Mouse (Mus musculus): ENCODE measurements around the gene Trim58. TPM values are rescaled to one million over a fixed set of nuclear protein-coding genes. Genes with fewer than 3 reads are reported as not detected.

Trim58 gene
- polyA plus RNA-seq, 1 experiment from 2014 or later = 0.09 TPM

DNA sequence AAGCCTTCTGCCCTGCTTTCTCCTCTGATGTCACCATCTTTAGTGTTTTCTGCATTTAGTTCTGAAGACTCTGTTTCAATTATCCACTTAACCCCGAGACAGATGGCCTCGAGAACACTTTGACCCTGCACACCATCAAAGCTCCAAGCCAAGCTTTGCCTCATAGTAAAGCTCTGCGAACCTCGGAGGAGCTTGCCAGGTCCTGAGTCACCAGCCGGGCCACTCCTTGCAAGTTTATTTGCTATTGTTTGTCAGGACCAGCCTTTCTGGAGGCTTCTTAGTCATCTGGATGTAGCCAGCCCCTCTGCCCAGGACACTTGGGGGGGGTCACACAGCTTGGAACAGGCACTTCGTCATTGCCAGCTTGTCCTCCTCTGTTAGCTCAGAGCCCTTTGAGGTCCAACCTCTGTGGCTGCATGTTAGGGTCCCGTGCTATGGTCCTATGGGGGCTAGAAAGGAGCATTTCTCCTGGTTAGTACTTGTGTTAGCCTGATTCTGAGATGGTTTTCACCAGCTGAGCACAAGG is 2.0 kb upstream of the Trim58 start:
- no peak overlapping the region for H3K27ac ChIP-seq (ENCODE audit: low read length)
- no peak for ATAC-seq
- 0 out of 2 replicates have a peak, but pooled peaks cover 2% of the 10 kb centered on the region for H3K27me3 ChIP-seq (replicated peaks; ENCODE audit: control insufficient read depth, insufficient read depth, low read length)
- WGBS = 69% methylated on average over 7 of the region's 7 CpGs
- peaks cover 10% of the 10 kb centered on the region for H3K4me1 ChIP-seq (replicated peaks; ENCODE audit: control insufficient read depth, insufficient read depth, low read length)
- H3K36me3 ChIP-seq (ENCODE audit: control insufficient read depth, insufficient read depth) = no peaks in the 10 kb centered on the region
- H3K9ac ChIP-seq (replicated peaks; ENCODE audit: low read depth, low read length) = no peak overlapping the region
- no peak overlapping the region for H3K4me3 ChIP-seq (replicated peaks; ENCODE audit: low read length)
- H3K9me3 ChIP-seq (ENCODE audit: control insufficient read depth, low read length) = no peaks in the 10 kb centered on the region
- no peak overlapping the region for H3K4me2 ChIP-seq (ENCODE audit: low read length)

DNA sequence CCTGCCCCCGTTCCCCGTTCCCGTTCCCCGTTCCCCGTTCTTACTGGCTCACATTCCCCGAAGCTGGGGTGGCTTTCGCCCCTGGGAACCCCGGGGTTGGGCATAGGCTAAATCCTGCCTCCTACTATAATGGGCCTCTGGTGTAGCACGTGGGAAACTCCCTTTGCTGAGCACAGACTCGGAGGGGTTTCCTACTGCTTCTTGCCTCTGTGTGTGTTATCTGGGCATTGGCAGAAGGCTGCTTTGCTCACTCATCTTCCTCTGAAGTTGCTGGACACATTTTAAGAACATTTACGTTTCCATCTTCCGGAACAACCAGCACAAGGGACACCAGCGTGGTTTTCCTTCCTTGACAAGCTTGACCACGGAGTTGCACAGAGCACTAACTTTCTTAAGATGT is 792 bp downstream of the Trim58 start:
- Histone ChIP-seq H3K9me3 (ENCODE audit: control insufficient read depth, low read length) (no peaks in the 10 kb centered on the region), H3K4me2 (ENCODE audit: low read length) (peak overlapping the region; percentile 84), H3K27ac (ENCODE audit: low read length) (no peak overlapping the region), H3K9ac (replicated peaks; ENCODE audit: low read depth, low read length) (peak overlapping the region; percentile 43; the same call in 1 of the 2 replicates), H3K27me3 (replicated peaks; ENCODE audit: control insufficient read depth, insufficient read depth, low read length) (0 out of 2 replicates have a peak, but pooled peaks cover 2% of the 10 kb centered on the region), H3K36me3 (ENCODE audit: control insufficient read depth, insufficient read depth) (no peaks in the 10 kb centered on the region), H3K4me1 (replicated peaks; ENCODE audit: control insufficient read depth, insufficient read depth, low read length) (peaks cover 10% of the 10 kb centered on the region), H3K4me3 (replicated peaks; ENCODE audit: low read length) (peak overlapping the region; percentile 41; the same call in 1 of the 2 replicates)
- no peak for ATAC-seq
- 25% methylated on average over 14 of the region's 14 CpGs for WGBS

DNA sequence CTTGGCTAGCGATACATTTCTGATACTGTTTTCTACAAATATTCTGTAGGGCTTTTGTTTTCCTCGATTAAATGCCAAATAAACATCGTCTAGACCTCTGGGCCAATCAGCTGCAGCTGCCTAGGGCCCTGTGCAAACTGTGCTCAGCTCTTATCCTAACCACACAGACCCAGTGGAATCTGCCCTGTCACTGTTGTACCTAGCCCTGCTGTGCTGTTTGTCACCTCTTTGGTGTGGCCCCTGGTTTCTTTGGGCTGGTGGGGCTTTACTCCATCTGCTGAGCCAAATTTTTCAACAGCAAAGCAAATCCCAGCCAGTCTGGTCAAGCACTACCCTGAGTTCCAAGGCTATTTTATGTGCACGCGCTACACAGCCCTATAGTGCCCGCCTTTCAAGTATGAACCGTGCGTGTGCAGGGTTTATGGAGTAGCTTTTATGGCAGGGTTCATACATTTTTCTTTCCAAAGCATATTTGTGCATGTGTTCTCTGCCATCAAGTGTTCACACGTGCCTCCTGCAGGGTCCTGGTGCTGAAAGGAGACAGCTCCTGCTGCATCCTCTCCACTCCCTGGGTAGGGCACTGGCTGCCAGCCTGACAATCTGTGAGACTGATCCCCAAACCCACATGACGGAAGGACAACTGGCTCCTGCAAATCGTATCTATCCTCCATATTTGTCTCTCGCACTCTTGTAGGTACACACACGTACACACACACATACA is 1.5 kb downstream of the Trim58 start:
- Histone ChIP-seq H3K27ac (ENCODE audit: low read length) (no peak overlapping the region), H3K36me3 (ENCODE audit: control insufficient read depth, insufficient read depth) (no peaks in the 10 kb centered on the region), H3K27me3 (replicated peaks; ENCODE audit: control insufficient read depth, insufficient read depth, low read length) (0 out of 2 replicates have a peak, but pooled peaks cover 2% of the 10 kb centered on the region), H3K4me3 (replicated peaks; ENCODE audit: low read length) (no peak overlapping the region), H3K4me2 (ENCODE audit: low read length) (no peak overlapping the region), H3K9me3 (ENCODE audit: control insufficient read depth, low read length) (no peaks in the 10 kb centered on the region), H3K9ac (replicated peaks; ENCODE audit: low read depth, low read length) (no peak overlapping the region), H3K4me1 (replicated peaks; ENCODE audit: control insufficient read depth, insufficient read depth, low read length) (peaks cover 10% of the 10 kb centered on the region)
- ATAC-seq = no peak
- 76% methylated on average over 13 of the region's 13 CpGs for WGBS

DNA sequence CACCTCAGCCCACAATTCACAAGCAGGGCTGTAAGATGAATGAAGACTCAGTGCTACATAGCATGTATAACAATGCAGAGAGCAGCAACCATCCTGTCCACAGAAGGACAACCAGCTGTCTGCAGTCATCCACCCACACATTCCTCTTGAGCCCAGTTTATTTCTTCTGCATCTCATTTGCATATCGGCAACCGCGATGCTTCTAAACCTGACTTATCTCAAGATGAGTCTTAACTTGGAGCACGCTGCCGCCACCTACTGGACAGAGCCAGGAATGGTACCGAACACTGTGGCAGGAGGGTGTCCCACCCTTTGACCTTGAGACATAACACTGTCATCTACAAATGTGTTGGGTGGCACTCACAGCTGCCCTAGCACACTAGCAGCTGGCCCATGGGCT is 3.1 kb downstream of the Trim58 start:
- Histone ChIP-seq H3K27me3 (replicated peaks; ENCODE audit: control insufficient read depth, insufficient read depth, low read length) (0 out of 2 replicates have a peak, but pooled peaks cover 2% of the 10 kb centered on the region), H3K27ac (ENCODE audit: low read length) (no peak overlapping the region), H3K9me3 (ENCODE audit: control insufficient read depth, low read length) (no peaks in the 10 kb centered on the region), H3K4me1 (replicated peaks; ENCODE audit: control insufficient read depth, insufficient read depth, low read length) (peaks cover 10% of the 10 kb centered on the region), H3K9ac (replicated peaks; ENCODE audit: low read depth, low read length) (no peak overlapping the region), H3K36me3 (ENCODE audit: control insufficient read depth, insufficient read depth) (no peaks in the 10 kb centered on the region), H3K4me2 (ENCODE audit: low read length) (no peak overlapping the region), H3K4me3 (replicated peaks; ENCODE audit: low read length) (no peak overlapping the region)
- no peak for ATAC-seq
- 33% methylated on average over 6 of the region's 6 CpGs for WGBS

DNA sequence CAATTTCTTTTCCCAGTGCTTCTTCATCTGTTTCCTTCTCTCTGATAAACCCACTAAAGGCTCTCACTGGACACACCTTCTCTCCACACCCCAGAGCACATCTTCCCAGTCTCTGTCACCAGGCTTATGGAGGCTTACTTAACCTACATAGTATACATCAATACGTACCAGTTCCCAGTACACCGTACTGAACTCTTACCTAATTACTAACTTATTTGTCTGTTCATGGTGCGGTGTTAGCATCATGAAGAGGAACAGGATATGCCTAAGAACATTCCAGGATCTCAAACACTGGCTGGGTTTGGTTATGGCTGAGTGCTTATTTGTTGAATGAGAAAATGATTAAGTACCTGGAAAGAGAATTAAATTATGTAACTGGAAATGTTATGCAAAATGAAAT is 14.9 kb downstream of the Trim58 start:
- no peak overlapping the region for H3K4me2 ChIP-seq (ENCODE audit: low read length)
- WGBS = 94% methylated on average over 3 of the region's 3 CpGs
- H3K4me3 ChIP-seq (replicated peaks; ENCODE audit: low read length) = no peak overlapping the region
- H3K9ac ChIP-seq (replicated peaks; ENCODE audit: low read depth, low read length) = no peak overlapping the region
- H3K4me1 ChIP-seq (replicated peaks; ENCODE audit: control insufficient read depth, insufficient read depth, low read length) = no peaks in the 10 kb centered on the region
- H3K27ac ChIP-seq (ENCODE audit: low read length) = no peak overlapping the region
- no peaks in the 10 kb centered on the region for H3K27me3 ChIP-seq (replicated peaks; ENCODE audit: control insufficient read depth, insufficient read depth, low read length)
- H3K9me3 ChIP-seq (ENCODE audit: control insufficient read depth, low read length) = no peaks in the 10 kb centered on the region
- no peaks in the 10 kb centered on the region for H3K36me3 ChIP-seq (ENCODE audit: control insufficient read depth, insufficient read depth)
- no peak for ATAC-seq

GRCm38 (mm10) chr11:58658596-58658995 is 18.3 kb downstream of the Trim58 start, which contains the start of gene Olfr322:
Olfr322 (plus strand) TSS chr11:58658782.
- Histone ChIP-seq H3K27ac (ENCODE audit: low read length) (no peak within 1 kb of the TSS), H3K27me3 (replicated peaks; ENCODE audit: control insufficient read depth, insufficient read depth, low read length) (no peaks in the 10 kb centered on the region), H3K9me3 (ENCODE audit: control insufficient read depth, low read length) (no peaks in the 10 kb centered on the region), H3K4me3 (replicated peaks; ENCODE audit: low read length) (no peak within 1 kb of the TSS), H3K4me2 (ENCODE audit: low read length) (no peak within 1 kb of the TSS), H3K9ac (replicated peaks; ENCODE audit: low read depth, low read length) (no peak within 1 kb of the TSS), H3K4me1 (replicated peaks; ENCODE audit: control insufficient read depth, insufficient read depth, low read length) (no peaks in the 10 kb centered on the region), H3K36me3 (ENCODE audit: control insufficient read depth, insufficient read depth) (no peaks in the 10 kb centered on the region)
- ATAC-seq = no peak
- WGBS = 94% methylated on average over 4 of the region's 4 CpGs

DNA sequence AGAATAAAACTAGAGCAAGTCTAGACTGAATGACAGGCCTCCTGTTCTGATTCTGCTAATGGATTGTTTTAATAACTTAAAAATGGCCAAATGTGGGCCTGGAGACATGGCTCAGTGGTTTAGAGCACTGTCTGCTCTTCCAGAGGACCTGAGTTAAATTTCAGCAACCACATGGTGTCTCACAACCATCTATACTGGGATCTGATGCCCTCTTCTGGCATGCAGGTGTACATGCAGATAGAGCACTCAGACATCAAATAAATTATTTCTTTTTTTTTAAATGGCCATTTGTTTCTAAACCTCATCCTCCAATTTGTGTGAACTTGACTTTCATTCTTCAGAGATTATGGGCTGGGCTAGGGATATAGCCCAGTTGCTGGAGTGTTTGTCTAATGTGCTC is 29.0 kb downstream of the Trim58 start:
- Histone ChIP-seq H3K27ac (ENCODE audit: low read length) (no peak overlapping the region), H3K9me3 (ENCODE audit: control insufficient read depth, low read length) (no peaks in the 10 kb centered on the region), H3K9ac (replicated peaks; ENCODE audit: low read depth, low read length) (no peak overlapping the region), H3K4me3 (replicated peaks; ENCODE audit: low read length) (no peak overlapping the region), H3K4me2 (ENCODE audit: low read length) (no peak overlapping the region), H3K27me3 (replicated peaks; ENCODE audit: control insufficient read depth, insufficient read depth, low read length) (no peaks in the 10 kb centered on the region), H3K36me3 (ENCODE audit: control insufficient read depth, insufficient read depth) (no peaks in the 10 kb centered on the region), H3K4me1 (replicated peaks; ENCODE audit: control insufficient read depth, insufficient read depth, low read length) (no peaks in the 10 kb centered on the region)
- ATAC-seq = no peak

DNA sequence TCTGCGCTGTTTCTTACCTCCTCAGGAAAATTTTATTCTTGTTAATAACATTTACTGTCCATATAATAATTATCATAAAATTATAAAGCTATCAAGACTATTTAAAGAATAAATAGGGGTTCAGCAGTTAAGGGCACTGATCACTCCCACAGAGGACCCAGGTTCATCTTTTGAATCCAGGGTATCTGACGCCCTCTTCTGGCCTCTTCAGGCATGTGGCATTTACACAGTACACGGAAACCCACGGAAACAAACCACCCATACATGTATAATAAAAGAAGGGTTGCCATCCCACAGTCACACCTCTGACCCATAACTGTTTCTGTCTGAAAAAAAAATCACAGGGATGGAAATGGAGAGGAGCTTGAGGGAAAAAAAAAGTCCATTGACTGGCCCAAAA is 31.6 kb downstream of the Trim58 start:
- H3K27me3 ChIP-seq (replicated peaks; ENCODE audit: control insufficient read depth, insufficient read depth, low read length) = no peaks in the 10 kb centered on the region
- H3K36me3 ChIP-seq (ENCODE audit: control insufficient read depth, insufficient read depth) = no peaks in the 10 kb centered on the region
- ATAC-seq = no peak
- 58% methylated on average over 4 of the region's 4 CpGs for WGBS
- H3K4me3 ChIP-seq (replicated peaks; ENCODE audit: low read length) = no peak overlapping the region
- H3K4me1 ChIP-seq (replicated peaks; ENCODE audit: control insufficient read depth, insufficient read depth, low read length) = no peaks in the 10 kb centered on the region
- H3K4me2 ChIP-seq (ENCODE audit: low read length) = no peak overlapping the region
- no peak overlapping the region for H3K9ac ChIP-seq (replicated peaks; ENCODE audit: low read depth, low read length)
- no peak overlapping the region for H3K27ac ChIP-seq (ENCODE audit: low read length)
- no peaks in the 10 kb centered on the region for H3K9me3 ChIP-seq (ENCODE audit: control insufficient read depth, low read length)

GRCm38 (mm10) chr11:58680799-58681198 is 40.5 kb downstream of the Trim58 start, which contains the start of gene Olfr320:
Olfr320 (plus strand) TSS chr11:58681099.
- H3K4me1 ChIP-seq (replicated peaks; ENCODE audit: control insufficient read depth, insufficient read depth, low read length) = no peaks in the 10 kb centered on the region
- 90% methylated on average over 1 of the region's 1 CpGs for WGBS
- no peak for ATAC-seq

More at GRCm38 (mm10) chr11:58680799-58681198, 40.5 kb downstream of the Trim58 start, which contains the start of gene Olfr320:
- Histone ChIP-seq H3K27ac (ENCODE audit: low read length) (no peak within 1 kb of the TSS), H3K27me3 (replicated peaks; ENCODE audit: control insufficient read depth, insufficient read depth, low read length) (no peaks in the 10 kb centered on the region), H3K9ac (replicated peaks; ENCODE audit: low read depth, low read length) (no peak within 1 kb of the TSS), H3K36me3 (ENCODE audit: control insufficient read depth, insufficient read depth) (no peaks in the 10 kb centered on the region), H3K4me2 (ENCODE audit: low read length) (no peak within 1 kb of the TSS), H3K9me3 (ENCODE audit: control insufficient read depth, low read length) (no peaks in the 10 kb centered on the region), H3K4me3 (replicated peaks; ENCODE audit: low read length) (no peak within 1 kb of the TSS)
